Mouse (Mus musculus) small intestine, adult 2 months (tissue): ENCODE results near the gene Gm5737. TPM values are rescaled to one million over a fixed set of nuclear protein-coding genes. Genes with fewer than 3 reads are reported as not detected.

Source experiments
- H3K27ac ChIP-seq: fragments of 200-500 bp; 2 replicates; pipeline ENCODE4 v1.5.1; 2012; ENCODE audit warnings: low read depth, low read length, control low read depth, inconsistent platforms; ENCODE audit not compliant: insufficient read depth
- H3K27me3 ChIP-seq: fragments of 200-500 bp; 2 replicates; pipeline ENCODE4 v1.6.1; 2012; ENCODE audit warnings: mild to moderate bottlenecking, moderate library complexity, low read length, inconsistent platforms; ENCODE audit not compliant: control insufficient read depth, insufficient read depth
- H3K36me3 ChIP-seq: fragments of 200-500 bp; 2 replicates; pipeline ENCODE4 v1.6.1; 2012; ENCODE audit warnings: mild to moderate bottlenecking, low read length, control low read depth, inconsistent platforms; ENCODE audit not compliant: control insufficient read depth, insufficient read depth
- H3K4me1 ChIP-seq: fragments of 200-500 bp; 2 replicates; pipeline ENCODE4 v1.6.1; 2012; ENCODE audit warnings: low read length, inconsistent platforms, mixed read lengths; ENCODE audit not compliant: control insufficient read depth, insufficient read depth, insufficient read length
- H3K4me3 ChIP-seq: fragments of 200-500 bp; 2 replicates; pipeline ENCODE4 v1.5.1; 2012; ENCODE audit warnings: low read depth, mild to moderate bottlenecking, control low read depth, inconsistent platforms, low read length, moderate library complexity
- CTCF ChIP-seq: fragments of 200-500 bp; IDR thresholded peaks from 2 replicates; pipeline ENCODE4 v1.5.1; 2012; ENCODE audit warnings: low read depth, mild to moderate bottlenecking, control low read depth, inconsistent platforms, low read length, moderate library complexity, mixed read lengths; ENCODE audit not compliant: insufficient replicate concordance, insufficient read length; ENCODE audit errors: extremely low read depth
- POLR2A ChIP-seq: fragments of 200-500 bp; IDR thresholded peaks from 2 replicates; pipeline ENCODE4 v1.6.1; 2012; ENCODE audit warnings: low read depth, mild to moderate bottlenecking, control low read depth, inconsistent platforms, low read length, moderate library complexity
- WGBS: fragments of 180-500 bp; shearing (Covaris S2); methylation state at CpG from one replicate; pipeline ENCODE4 v1.1.7; 2018; 5-methylcytosine and 5-hydroxymethylcytosine counted together
- polyA plus RNA-seq: library from polyadenylated mRNA; depleted of rRNA; stranded (reverse); fragments of >200 nt; gene quantifications from 2 replicates; pipeline ENCODE4 v1.2.3, GENCODE M21; 2012

Gene Gm5737
- polyA plus RNA-seq, 1 experiment: not detected

GRCm38 (mm10) chr7:120866684-120867083, 54.5 kb downstream of the Gm5737 start:
- no peak overlapping the region for H3K27ac ChIP-seq
- peaks cover 26% of the 10 kb centered on the region for H3K4me1 ChIP-seq
- no peak for TF ChIP-seq POLR2A
- TF ChIP-seq CTCF: no peak

GRCm38 (mm10) chr7:120867720-120868119, 55.6 kb downstream of the Gm5737 start:
- no peak overlapping the region for H3K27ac ChIP-seq
- WGBS: 97% methylated on average over 1 of the region's 1 CpGs
- TF ChIP-seq POLR2A (no peak), CTCF (no peak)
- no peaks in the 10 kb centered on the region for H3K36me3 ChIP-seq
- no peak overlapping the region for H3K4me3 ChIP-seq
- H3K27me3 ChIP-seq: no peaks in the 10 kb centered on the region
- peaks cover 20% of the 10 kb centered on the region for H3K4me1 ChIP-seq

More at GRCm38 (mm10) chr7:120866684-120867083, 54.5 kb downstream of the Gm5737 start:
- no peaks in the 10 kb centered on the region for H3K27me3 ChIP-seq
- 66% methylated on average over 2 of the region's 2 CpGs for WGBS
- no peaks in the 10 kb centered on the region for H3K36me3 ChIP-seq
- H3K4me3 ChIP-seq: no peak overlapping the region

GRCm38 (mm10) chr7:120869883-120870282, 57.7 kb downstream of the Gm5737 start:
- no peak for TF ChIP-seq POLR2A
- TF ChIP-seq CTCF: no peak
- H3K27me3 ChIP-seq: no peaks in the 10 kb centered on the region
- H3K36me3 ChIP-seq: no peaks in the 10 kb centered on the region
- H3K4me3 ChIP-seq: no peak overlapping the region
- WGBS: 24% methylated on average over 5 of the region's 5 CpGs
- H3K4me1 ChIP-seq: peaks cover 20% of the 10 kb centered on the region
- H3K27ac ChIP-seq: no peak overlapping the region

GRCm38 (mm10) chr7:120870431-120871008, 58.4 kb downstream of the Gm5737 start:
- H3K27ac ChIP-seq: no peak overlapping the region
- H3K27me3 ChIP-seq: no peaks in the 10 kb centered on the region
- peaks cover 25% of the 10 kb centered on the region for H3K4me1 ChIP-seq
- TF ChIP-seq CTCF (no peak), POLR2A (no peak)
- H3K36me3 ChIP-seq: no peaks in the 10 kb centered on the region
- 88% methylated on average over 5 of the region's 5 CpGs for WGBS
- no peak overlapping the region for H3K4me3 ChIP-seq

GRCm38 (mm10) chr7:120873083-120873482, 60.9 kb downstream of the Gm5737 start:
- H3K27ac ChIP-seq: no peak overlapping the region
- no peaks in the 10 kb centered on the region for H3K36me3 ChIP-seq
- TF ChIP-seq POLR2A (no peak), CTCF (no peak)
- H3K27me3 ChIP-seq: no peaks in the 10 kb centered on the region
- peaks cover 20% of the 10 kb centered on the region for H3K4me1 ChIP-seq
- H3K4me3 ChIP-seq: no peak overlapping the region
- WGBS: 85% methylated on average over 12 of the region's 12 CpGs

- no peak for TF ChIP-seq POLR2A
- Histone ChIP-seq H3K4me3 (no peak overlapping the region), H3K36me3 (no peaks in the 10 kb centered on the region), H3K27me3 (no peaks in the 10 kb centered on the region), H3K4me1 (peaks cover 16% of the 10 kb centered on the region), H3K27ac (no peak overlapping the region)
- 89% methylated on average over 3 of the region's 3 CpGs for WGBS
Observed at GRCm38 (mm10) chr7:120874021-120874420, 61.9 kb downstream of the Gm5737 start.

- no peaks in the 10 kb centered on the region for H3K27me3 ChIP-seq
- no peak overlapping the region for H3K4me3 ChIP-seq
- 0 out of 2 replicates have a peak, but pooled peaks cover 2% of the 10 kb centered on the region for H3K36me3 ChIP-seq
- peaks cover 18% of the 10 kb centered on the region for H3K4me1 ChIP-seq
- H3K27ac ChIP-seq: peak overlapping the region; percentile 88
- no peak for TF ChIP-seq CTCF
- TF ChIP-seq POLR2A: no peak
- WGBS: 25% methylated on average over 7 of the region's 7 CpGs
Observed at GRCm38 (mm10) chr7:120874764-120875539, 62.8 kb downstream of the Gm5737 start.
